Mouse (Mus musculus) frontal cortex, adult (tissue): ENCODE measurements at regions not wholly inside any gene's neighbourhood (a gene's known extent, or its start where the extent isn't known, plus 50 kb on each side); places are given as distances from the start of the nearest gene placed in this dataset.
A peak's percentile ranks its signal among the peaks of the same experiment; 100 is the strongest.

Experiments used
- ATAC-seq: cut with Nextera tagmentation; 2 replicates; pipeline ENCODE4 v1.9.2; 2017; ENCODE audit warnings: mild to moderate bottlenecking, moderate library complexity, mixed read lengths; ENCODE audit not compliant: low TSS enrichment

DNA sequence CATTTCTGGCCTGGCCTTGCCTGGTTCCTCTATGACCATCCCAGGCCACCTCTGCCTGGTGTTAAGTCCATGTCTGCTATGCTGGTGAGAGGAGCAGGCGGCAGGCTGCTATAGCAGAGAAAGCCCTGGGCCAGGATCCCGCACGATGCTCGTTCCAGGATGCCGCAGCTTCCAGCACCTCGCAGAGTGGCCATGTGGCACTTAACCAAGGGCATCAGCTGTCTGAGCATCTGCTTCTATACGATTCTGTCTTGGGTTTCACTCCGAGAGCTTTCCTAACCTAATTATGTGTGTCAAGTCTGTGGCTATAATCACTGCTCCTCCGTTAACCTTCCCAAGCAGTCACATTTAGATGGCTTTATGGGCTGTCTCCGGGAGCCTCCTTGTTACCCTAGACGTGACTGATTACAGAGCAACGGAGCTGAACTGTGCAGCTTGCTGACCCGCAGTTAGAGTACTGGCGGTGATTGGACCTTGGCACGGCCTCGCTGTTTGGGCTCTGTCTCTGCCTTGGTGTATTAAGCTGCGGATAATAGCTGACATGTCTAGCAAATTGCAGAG lies 64.4 kb downstream of the Ackr3 start:
- ATAC-seq, result no peak

DNA sequence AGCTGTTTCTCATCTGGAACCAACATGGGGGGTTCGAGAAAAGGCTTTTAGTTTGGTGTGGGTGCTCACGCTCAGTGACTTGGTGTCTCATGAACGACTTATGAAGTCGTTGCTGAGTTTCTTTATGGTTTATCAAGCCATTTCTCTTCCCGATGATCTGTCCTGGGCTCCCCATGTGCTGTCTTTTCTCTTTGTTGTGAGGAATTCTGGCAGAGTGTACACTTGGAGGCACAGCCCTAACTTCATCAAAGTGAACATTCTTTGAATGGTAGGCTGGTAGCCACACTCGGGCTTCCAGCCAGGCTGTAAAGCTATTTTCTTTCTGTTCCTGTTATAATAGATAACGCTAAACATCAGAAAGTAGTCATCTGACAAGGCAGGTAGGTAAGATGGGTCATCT lies 65.2 kb downstream of the Ackr3 start:
- ATAC-seq, result no peak

DNA sequence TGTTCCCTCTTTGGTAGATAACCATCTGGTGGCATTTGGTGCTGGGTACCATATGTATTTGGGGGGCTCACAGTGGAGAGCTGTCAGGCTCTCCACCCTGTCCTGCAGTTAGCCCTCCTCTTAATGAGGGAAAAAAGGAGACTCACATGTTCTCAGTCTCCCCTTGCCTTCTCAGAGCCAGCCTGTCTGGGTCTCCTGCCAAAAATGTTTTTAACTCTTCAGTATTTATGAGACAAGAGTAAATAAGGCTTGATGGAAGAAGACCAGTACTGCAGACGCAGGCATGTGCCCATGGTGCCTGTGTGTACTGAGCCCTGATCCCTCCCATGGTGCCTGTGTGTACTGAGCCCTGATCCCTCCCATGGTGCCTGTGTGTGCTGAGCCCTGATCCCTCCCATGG lies 66.1 kb downstream of the Ackr3 start:
- no peak for ATAC-seq

DNA sequence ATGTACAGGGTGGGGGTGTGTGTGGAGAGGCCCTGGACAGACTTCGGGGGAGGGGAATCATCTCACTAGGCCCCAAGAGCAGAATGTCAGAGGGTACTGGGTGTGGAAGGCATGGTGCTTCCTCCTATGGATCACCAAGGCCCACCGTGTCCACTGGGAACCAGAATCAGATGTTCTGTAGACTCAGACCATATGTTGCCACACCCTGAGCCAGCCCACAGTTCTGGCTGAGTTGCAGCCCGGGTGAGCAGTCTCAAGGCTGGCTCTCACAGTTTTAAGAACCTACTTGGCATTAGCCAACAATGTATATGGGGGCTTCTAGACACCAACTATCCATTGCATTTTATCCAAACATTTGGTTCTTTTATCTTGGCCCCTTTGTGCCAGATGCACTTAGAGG lies 67.5 kb downstream of the Ackr3 start:
- ATAC-seq, result 0 out of 2 replicates have a peak, but pooled peaks have one; percentile 17

DNA sequence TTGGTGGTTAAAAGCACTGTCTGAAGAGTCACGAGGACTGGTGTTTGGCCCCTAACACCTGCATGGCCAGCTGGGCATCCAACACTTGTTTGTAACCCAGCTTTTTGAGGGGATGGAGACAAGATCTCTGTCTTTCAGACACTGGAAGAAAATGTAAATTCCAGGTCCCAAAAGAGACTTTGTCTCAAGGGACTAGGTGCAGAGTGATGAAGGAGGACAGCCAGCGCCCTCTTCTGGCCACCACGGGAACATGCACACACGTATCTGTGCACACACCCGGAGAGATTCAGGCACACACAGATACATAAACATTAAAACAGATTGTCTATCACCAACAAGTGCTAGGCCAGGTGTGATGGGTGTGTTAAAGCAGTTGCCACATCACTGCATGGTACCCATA lies 68.6 kb downstream of the Ackr3 start:
- no peak for ATAC-seq

DNA sequence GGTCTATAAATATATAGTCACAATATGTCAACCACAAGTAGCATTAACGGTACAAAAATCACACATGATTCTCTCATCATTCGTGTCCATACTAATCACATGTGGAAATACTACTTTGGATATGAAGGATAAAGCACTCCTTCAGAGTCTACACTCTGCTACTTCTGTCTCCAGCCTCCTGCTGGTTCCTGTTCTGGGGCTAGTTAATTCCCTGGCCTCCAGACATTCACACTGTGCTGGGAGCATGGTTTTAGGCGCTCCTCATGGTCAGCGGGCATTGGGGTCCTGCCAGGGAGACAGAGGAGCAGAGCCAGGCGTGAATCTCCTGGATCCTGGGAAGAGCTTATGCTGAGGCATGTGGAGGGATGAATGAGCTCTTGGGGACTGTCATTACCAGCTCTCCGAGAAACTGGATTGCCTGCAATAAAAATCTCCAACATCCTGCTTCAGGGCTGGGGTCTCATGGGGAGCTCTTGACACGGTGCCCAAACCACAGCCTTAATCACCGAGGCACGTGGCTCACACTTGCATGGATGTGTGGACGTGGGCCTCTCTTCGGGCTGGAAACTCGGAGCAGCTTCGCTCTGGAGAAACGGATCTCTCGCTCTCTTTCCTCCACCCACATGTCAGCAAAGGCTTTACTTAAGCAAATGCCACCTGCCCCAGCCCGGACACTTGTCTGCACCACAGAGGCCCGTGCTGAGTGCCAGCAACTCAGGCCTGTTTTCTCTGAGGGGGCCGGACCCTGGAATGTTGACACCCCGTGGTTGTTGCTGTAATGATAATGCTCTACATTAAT lies 69.2 kb downstream of the Ackr3 start:
- peak; percentile 33; the same call in 1 of the 2 replicates for ATAC-seq

DNA sequence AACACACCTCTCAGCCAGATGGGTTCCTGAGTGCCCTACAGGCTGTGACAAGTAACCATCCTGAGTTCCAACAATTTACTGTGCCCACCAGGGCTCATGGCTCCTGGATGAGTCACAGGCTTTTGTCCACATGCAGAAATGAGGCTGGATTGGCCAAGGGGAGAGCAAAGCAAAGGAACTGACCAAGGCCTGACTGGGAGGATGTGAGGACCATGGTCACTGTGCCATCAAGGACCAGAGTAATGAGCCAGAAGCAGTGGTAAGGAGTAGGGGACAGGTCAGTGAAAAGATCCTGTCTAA lies 69.8 kb downstream of the Ackr3 start:
- no peak for ATAC-seq

DNA sequence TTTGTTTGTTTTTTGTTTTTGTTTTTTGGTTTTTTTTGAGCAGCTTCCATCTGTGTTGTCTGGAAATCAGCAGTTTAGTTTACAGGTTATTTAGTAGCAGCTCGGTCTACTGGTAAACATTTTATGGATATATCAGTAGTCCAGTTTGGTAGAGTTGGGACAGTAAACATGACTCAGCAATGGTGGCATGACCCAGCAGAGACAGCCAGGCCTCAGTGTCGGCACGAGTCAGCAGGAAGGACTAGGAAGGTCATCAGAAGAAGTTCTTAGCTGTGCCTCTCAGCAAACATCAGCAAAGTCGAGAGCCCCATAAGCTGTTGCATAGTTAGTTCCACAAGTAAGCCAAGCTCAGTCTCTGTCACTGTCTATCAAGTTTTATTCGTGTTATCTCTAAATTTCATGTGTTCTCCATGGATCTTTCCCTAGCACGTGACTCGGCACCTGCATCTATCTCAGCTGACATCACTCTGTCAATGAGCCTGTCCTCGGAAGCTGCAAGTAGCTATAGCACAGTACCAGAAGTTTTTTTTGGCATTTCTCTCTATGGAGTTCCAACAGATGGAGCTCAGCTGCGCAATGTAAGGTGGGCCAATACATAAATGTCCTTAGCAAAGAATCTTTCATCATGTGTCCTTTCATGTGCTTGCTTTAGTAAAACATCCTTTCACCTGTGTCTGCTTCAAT lies 71.3 kb downstream of the Ackr3 start:
- ATAC-seq, result peak; percentile 32

DNA sequence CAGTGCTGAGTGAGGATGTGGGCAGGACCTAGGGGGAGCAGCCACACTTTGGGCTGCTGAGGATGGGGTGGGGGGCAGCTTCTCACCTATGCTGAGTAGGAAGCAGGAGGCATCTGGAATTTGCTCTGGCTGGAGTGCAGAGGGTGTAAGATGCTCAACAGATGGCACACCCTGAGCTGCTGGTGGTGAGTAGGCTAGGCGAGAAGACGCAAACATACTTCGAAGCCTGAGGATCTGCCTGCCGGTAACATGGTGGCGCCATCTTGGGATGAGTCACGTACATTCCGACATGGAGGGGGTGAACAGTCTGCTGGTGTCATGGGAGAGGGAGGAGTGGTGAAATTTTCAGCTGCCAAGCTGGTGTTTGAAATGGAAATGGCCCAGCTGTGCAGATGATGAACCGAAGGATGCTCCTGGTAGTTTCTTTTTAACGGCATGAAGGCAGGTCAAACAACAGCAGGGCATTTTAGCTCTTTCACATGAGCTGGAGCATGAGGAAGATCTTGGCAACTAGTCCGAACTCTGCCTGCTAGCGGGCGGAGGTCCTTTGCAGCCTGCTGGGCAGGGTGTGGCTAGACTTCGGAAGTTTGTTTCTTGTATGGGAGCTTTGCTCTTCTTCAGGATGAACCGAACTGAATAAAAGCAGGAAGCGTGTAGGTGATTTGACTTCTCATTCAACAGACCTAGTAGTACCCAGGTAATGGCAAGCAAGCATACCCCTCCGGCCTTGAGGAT lies 72.2 kb downstream of the Ackr3 start:
- ATAC-seq, result peak; percentile 83

DNA sequence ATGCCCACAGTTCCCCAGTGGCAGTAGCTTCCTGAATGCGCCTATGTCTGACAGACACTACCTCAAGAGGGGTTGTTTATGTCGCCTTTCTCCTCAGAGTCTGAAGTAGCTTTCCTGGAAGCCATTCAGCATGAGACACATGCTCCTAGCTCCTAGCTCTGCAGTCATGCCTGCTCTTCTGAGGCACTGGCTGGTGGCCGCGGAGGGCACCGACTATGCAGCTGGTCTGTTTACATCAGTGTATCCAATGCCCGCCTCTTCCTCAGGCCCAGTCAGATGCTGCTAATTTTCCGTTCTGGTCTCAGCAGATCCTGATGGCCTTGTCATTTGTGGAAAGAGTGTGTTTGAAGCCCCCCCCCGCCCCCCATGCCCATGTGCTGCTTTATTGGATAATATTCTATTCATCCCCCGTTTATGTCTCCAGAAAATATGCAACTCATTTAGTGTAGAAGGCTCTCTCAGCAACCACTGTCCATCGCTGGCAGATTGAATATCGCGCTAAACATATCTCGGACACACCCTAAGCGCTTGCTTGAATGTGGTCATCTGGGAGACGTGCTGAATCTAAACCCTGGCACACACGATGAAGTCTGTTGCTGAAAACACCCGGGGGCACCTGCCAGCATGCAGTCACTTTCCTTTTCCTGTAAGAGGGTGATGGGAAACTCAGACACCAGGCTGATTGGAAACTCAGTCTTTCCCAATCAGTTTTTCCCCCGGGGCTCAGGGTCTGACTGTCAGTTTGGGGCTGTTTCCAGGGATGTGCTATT lies 73.9 kb downstream of the Ackr3 start:
- ATAC-seq, result no peak

DNA sequence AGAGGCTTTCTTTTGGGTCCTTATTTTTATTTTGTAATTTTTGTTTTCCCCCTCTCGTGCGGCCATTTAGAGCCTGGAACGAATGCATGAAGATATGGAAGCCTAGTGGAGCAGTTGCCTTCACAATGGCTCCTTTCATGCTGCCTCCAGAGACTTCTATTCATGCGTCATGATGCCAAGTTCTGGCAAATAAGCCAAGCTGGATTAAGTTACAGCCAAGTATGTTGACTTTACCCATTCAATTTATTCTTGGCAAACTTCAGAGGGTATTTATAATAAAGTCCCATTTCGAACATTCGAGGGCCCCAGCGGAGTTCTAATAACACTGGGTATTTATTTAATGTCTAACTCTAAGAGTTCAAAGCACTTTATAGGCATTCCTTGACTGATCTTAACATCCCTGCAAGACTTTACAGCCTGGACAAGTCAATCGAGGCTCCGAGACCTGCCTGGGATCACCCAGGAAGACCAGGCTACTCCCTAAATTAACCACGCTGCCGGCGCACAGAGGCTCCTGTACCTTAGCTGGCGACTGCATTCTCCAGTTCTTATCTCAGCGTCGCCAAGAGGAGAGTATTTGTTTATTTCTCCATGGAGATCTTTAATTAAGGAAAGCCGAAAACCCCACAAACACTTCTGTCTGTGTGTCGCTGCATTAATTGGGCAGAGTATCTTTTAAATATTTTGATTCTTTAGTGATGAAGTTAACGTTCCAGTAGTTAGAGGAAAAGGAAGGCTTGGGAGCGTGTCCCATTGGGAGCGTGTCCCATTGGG lies 75.5 kb downstream of the Ackr3 start:
- no peak for ATAC-seq

DNA sequence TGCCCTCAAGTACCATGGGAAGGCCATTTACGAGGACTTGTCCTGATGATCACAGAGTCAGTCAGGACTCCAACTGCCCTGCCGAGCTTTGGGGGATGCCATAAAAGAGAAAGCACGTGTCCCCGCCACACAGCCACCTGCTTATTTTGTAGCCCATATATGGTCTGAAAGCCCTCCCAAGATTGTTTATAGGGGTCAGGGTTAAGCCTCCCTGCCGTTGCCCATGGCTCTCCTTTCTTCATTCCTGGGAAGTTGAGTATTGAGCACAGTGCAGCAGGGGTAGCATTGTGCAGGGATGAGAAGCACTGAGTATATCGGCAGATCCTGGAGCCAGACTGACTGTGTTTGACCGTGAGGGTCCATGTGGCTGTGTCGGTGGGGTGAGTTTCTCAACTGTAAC lies 76.4 kb downstream of the Ackr3 start:
- ATAC-seq, result no peak

DNA sequence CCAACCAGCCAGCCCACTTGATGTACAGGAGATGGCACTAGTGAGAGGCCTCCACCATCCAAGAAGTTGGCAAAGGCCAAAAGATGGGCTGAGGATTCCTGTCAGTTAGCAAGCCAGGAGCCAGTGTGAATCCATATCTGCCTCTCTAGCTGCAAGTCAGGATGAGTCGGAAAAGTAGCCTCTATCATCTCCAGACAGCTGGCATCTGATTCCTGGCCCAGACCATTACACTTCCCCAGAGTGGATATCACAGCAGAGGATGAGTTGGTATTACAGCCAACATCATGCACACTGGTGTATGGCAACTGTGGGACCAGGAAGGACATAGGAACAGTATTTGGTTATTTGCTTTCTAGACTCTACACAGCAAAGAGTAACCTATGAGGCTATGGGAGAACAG lies 77.5 kb downstream of the Ackr3 start:
- ATAC-seq, result no peak

DNA sequence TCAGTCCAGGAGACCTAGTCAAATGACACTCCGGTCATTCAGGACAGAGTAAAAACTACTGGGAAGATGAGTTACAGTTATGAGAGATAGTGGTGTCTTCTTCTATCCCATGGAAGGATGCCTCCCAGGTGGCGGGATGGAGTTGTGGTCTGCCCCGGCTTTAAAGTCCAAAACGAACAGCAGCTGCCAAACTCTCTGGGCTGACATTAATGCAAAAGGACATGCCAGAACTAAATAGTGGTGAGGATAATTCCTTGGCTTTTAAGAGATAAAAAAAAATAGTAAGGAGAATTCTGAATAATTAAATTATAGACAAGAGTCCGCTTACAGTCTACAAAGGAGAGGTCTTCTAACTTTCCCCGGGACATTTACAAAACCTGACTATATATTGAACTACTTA lies 78.2 kb downstream of the Ackr3 start:
- ATAC-seq, result no peak

DNA sequence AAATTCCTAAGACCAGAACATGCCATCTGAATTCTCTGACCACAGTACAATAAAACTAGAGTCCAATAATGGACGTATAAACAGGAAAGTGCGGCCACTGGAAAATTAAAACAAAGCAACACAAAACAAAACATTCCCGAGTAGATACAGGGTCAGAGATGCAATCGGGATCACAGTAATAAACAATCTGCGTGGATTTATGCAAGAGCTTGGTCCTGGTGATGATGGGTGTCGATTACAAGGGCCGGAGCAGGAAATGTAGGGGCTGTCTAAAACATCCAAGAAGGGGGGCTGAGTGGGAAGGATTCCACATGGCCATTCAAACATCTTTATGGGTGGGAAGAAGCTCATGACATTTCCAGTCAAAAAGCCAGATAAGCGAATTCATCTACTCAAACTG lies 78.6 kb downstream of the Ackr3 start:
- no peak for ATAC-seq

DNA sequence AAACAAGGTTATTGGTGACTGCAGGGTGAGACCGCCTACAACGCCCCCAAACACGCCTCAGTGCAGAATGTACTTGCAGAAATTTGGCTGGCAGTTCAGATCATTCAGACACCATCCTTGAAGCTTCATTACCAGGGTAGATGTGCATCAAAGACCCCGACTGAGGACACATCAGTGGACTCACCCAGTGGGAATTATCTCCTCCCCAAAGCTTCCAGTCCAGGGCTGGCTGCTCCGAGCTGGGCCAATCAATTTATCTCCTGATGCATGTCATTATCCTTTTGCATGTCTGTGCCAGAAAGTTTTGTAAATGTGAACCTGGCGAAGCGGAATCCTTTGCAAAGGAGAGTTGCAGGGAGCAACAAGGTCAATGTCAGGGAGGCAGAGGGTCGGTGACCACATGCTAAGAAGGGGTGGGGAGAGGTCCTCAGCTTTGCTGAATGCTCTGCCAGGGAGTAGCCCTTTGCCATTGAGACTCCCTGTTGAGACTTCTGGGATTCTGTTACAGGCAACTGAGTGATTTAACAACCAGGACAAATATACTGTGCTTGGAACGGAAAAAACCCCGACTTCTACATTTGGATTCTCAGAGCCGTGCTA lies 79.5 kb downstream of the Ackr3 start:
- peak; percentile 50; the same call in 1 of the 2 replicates for ATAC-seq

DNA sequence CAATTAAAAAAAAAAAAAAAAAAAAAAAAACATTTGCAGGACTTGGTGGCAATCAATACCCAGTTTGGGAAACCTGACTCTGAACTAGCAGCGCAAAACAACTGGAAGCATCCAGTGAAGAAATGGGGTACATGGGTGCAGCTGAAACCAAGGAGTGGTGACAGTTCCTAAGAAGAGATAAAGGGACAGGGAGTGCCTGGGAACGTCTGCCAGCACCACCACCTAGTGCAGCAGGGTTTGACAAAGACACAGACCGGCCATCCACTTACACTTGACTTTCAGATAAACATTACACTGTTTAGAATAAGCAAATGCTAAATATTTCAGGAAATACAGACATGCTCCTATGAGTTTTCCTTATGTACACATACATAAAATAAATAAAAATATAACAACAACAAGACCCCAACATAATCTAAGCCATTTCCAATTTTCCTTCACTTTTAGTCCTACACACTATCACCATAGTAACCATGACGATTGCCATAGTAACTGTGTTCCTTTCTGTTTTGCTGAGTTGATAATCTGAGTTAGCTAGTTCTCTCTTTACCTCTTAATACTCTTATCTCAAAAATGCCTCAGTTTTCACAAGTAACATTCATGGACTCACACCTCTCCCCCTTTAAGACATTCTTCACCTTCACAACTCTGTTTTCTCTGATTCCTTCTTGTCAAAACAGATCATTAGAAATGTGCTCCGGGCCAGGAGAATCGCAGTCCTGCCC lies 80.3 kb downstream of the Ackr3 start:
- peak; percentile 54; the same call in 1 of the 2 replicates for ATAC-seq

DNA sequence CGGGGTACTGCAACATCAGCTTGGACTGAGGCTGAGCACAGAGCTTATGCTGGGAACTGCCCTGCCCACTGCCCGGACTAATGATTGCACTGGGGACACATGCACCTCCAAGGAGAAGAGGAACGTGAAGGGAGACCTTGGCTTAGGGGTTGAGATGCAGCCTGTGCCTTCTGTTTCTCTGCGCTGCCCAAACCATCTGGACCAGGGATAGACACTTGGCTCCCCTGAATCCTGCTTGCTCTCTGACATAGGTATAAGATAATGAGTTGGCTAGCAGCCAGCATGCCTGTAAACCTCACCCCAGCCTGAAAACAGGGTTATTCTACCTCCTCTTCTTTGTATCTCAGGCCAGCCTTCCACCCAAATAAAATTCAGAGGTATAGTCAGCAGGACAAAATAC lies 81.5 kb downstream of the Ackr3 start:
- no peak for ATAC-seq

DNA sequence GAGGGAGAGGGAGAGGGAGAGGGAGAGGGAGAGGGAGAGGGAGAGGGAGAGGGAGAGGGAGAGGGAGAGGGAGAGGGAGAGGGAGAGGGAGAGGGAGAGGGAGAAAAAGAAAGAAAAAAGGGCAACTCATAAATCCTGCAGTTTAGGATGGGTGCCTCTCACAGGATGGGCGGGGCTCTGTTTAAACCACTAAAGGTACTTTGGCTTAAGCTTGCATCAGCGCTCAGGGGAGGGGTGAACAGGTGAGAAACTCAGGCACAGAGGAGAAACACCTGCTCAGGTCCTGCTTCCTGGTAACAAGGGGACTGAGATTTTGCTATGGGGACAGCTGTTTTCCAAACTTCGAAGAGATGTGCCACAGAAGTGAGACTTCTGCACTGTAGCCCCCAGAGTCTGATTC lies 83.5 kb downstream of the Ackr3 start:
- ATAC-seq, result no peak
